Mouse (Mus musculus): ENCODE measurements at regions not wholly inside any gene's neighbourhood (a gene's known extent, or its start where the extent isn't known, plus 50 kb on each side); places are given as distances from the start of the nearest gene placed in this dataset.
"Not testable (repeated sequence)": the region's sequence is repeated elsewhere in the genome, so short reads cannot be mapped to it uniquely, and the experiment has no call there.

GRCm38 (mm10) chr1:146955688-146956214 is 461.2 kb downstream of the Brinp3 start:
- no peak for DNase-seq (ENCODE audit: low spot score)

DNA sequence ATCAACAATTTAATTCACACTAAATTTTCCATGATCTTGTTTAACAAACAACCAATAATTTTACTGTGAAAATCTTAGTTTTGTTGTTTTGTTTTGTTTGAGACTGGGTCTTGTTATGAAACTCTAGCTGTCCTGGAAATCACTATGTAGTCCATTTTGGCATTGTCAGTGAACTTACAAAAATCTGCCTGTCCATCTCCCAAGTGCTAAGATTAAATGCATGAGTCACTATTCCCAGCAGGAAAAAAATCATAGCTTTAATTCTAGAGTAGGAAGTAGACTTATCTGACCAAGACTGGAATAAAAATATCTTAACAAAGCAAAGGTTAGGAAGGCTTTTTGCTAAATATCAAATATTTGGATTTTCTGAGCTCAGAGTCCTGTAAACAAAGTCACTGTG is 461.8 kb downstream of the Brinp3 start:
- no peak for DNase-seq (ENCODE audit: low spot score)

DNA sequence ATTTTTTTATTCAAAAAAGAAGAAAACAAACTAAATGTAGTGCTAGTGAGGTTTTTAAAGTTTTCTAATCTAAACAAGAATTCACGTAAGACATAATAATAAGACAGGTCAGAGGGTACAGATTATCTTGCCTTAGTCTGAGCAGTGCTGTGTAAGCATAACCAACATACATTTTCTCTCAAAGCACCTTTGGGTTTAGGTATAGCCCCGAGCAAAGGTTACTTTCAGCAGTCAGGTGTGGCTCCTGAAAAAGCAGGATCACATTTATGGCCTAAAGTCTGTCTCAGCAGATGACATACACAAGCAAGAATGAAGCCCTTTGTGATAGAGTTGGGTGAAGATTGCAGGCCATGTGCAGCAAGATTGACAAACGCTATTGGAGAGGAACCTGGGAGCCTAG is 465.9 kb downstream of the Brinp3 start:
- DNase-seq (ENCODE audit: low spot score): no peak

DNA sequence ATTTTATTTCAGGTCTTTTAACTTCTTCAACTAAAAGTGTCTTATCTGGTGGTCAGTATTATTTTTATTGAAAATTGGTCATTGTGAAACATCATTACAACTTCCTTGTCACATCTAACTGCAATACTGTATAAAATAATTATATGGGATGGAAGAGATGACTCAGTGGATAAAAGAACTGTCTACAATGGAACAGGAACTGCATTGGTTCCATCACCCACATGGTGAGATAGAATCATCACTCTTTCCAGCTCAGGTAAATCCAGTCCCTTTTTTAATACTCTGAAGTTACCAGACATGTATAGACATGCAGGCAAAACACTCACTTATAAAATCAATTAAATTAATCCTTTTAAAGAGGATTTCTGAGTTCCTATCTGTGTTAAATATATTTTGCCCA is 473.0 kb downstream of the Brinp3 start:
- no peak for DNase-seq (ENCODE audit: low spot score)

DNA sequence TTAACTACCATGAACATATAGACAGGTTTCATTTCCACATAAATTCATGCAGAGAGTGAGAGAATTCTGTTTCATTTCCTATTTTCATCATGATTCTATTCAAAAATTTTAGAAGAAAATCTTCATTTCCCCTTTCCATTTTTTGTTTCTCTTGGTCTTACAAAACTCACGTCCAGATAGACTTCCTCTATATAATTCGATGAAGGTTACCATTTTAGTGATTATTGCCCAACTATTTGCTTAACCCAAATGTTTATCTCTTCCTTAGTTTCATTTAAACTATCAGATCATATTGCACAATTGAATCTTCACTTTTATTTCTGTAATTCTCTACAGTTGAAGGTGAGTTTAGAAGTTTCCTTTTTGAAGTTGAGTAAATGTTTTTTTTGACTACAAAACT is 473.4 kb downstream of the Brinp3 start:
- no peak for DNase-seq (ENCODE audit: low spot score)

DNA sequence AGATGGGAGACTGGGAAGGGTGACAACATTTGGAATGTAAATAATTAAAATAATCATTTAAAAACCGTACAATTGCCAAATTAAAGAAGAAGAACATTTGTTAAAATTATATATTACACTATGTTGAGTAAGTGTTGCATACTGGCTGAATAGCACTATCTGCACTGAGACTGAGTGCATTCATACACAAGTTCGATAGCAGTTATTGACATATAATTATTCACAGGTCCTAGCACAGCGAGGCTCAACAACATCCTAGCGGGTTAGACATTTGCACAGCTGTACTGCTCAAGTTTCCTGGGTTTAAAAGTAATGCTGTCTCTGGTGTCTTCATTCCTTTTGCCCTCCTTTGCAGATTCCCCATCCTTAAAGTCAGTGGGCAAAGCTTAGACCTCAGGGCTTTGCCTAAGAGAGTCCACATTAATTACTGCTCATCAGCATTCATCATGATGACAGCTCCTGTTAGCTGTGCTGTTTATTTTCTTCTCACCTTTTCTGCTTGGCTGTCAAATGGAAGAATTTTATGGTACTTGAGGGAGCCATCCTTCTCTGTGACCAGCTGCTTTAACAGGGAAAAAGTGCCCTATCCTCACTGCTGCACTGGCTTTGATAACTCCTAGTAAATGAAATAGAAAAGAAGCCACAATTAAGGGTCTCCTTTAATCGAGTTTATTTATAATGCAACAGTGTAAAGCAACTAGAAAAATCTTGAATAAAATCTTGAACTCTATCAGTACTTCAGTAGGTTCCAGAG is 489.1 kb downstream of the Brinp3 start:
- DNase-seq (ENCODE audit: low spot score): peak; percentile 21

- DNase-seq (ENCODE audit: low spot score): no peak
These were observed 505.5 kb downstream of the Brinp3 start for GRCm38 (mm10) chr1:147000018-147000417.

DNA sequence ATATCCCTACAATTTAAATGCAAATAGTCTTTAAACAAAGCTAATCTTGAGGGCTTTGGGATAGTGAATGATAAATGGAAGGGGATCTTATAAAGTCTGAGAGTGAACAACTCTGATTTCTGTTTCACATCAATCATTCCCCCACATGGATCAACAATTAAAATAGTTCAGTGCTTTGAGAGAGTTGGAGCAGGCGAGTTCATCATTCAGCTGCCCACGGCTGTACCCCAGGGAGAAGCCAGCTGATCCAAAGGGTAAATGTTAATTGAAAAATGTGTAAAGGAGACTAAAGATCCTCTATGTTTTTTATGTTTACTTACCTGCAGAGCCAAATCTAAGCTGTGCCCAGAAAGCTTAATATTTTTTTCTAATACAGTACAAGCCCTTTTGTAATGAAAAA is 553.2 kb downstream of the Brinp3 start:
- DNase-seq (ENCODE audit: low spot score): peak; percentile 35

- DNase-seq (ENCODE audit: low spot score): no peak
These were observed 563.9 kb downstream of the Brinp3 start for GRCm38 (mm10) chr1:147058504-147058903.

GRCm38 (mm10) chr1:147074166-147074565 is 579.6 kb downstream of the Brinp3 start:
- DNase-seq (ENCODE audit: low spot score): no peak

GRCm38 (mm10) chr1:147084129-147084799 is 589.7 kb downstream of the Brinp3 start:
- no peak for DNase-seq (ENCODE audit: low spot score)

GRCm38 (mm10) chr1:147125541-147125940 is 631.0 kb downstream of the Brinp3 start:
- DNase-seq (ENCODE audit: low spot score): no peak

- no peak for DNase-seq (ENCODE audit: low spot score)
These were observed 643.6 kb downstream of the Brinp3 start for GRCm38 (mm10) chr1:147138176-147138575.

- DNase-seq (ENCODE audit: low spot score): no peak
These were observed 680.8 kb downstream of the Brinp3 start for GRCm38 (mm10) chr1:147175350-147175749.

DNA sequence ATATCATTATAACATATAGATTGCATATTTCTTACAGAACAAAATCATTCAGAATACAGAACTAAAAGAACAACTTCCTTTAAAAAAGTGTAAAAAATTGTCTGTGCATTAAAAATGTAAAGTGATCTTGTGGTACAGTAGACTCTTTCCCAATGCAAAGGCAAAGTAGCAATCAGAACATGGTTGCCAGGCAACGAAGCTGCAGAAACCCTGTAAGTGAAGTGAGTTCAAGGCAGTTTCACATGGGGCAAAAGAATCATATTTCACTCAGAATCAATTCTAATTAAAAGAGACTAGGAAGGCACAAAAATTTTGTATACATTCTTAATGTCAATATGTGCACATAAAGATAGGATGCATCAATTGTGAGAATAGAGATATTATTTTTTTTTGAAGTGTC is 692.2 kb downstream of the Brinp3 start:
- DNase-seq (ENCODE audit: low spot score): peak; percentile 33

- no peak for DNase-seq (ENCODE audit: low spot score)
These were observed 692.9 kb downstream of the Brinp3 start for GRCm38 (mm10) chr1:147187251-147188025.

GRCm38 (mm10) chr1:147199959-147200358 is 705.4 kb downstream of the Brinp3 start:
- not testable (repeated sequence) for DNase-seq (ENCODE audit: low spot score)

GRCm38 (mm10) chr1:147214890-147215289 is 720.3 kb downstream of the Brinp3 start:
- DNase-seq (ENCODE audit: low spot score): not testable (repeated sequence)

- DNase-seq (ENCODE audit: low spot score): no peak
These were observed 723.4 kb downstream of the Brinp3 start for GRCm38 (mm10) chr1:147217965-147218364.

DNA sequence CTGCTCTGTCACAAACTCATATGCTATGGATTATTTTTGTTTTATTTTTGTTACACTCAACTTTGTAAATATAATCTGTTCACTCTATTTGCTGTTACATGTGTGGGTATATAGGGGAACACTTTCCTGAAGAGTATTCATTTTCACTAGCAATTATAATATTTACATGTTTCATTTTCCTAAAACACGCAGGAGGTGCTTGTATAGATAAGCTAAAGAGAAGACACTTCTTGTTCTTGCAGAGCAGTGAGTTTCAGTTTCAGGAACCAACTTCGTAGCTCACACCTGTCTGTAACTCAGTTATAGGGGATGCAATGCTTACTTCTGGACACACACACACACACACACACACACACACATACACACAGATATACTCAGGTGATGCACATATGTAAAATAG is 724.9 kb downstream of the Brinp3 start:
- DNase-seq (ENCODE audit: low spot score): no peak

DNA sequence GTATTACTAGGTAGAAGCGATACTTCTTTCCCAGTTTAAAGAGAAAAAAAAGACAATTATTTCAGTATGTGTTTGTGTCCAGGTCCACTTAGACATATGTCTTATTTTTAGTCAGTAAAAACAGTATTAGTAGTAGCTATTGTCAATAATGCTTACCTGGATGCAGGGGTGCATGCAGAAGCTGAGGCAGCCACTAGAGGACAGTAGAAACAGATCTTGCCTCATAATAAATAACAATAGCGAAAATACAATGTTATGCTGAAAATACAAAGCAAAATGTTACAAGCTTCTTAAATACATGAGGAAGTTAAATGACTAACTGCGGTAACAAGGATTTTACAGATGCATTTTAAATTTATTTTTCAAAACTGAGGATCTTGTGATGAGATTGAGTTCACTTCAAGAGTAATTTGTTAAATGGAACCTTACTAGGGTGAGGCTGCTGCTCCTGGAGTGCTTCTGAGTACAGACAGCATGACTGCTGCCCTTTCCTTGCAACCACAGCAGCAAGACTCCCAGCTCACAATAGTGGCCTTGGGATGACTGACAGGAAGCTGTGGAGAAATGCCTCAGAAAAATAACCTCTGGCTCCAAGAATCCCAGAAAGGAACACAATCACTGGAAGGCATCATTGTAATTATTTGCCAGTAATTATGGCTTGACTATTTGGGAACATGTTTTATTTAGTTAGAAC is 728.8 kb downstream of the Brinp3 start:
- no peak for DNase-seq (ENCODE audit: low spot score)

DNA sequence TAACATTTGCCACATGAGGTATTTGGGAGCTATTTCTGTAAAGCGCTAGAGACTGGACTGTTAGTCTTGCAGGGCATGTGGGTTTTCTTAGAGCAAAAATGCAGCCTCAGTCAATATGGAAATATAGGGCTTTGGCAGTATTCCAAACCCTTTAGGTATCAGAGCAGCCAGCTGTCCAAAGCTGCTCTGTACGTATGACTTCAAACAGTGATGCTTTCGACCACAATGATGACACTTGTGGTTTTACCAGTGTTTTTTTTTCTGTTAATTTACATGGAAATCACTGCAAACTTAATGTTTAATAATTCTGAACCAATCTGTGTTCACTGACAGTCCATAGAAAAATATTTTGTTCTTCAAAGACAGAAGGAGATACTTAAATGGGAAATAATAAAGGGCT is 743.0 kb downstream of the Brinp3 start:
- DNase-seq (ENCODE audit: low spot score): no peak

Data from embryo, embryonic 10.5 days (tissue).